Mouse (Mus musculus) olfactory bulb, adult 2 months (tissue): Measurements from ENCODE around the gene Tacstd2.

Source experiments
- CTCF ChIP-seq: fragments of 200-500 bp; IDR thresholded peaks from 2 replicates; pipeline ENCODE4 v1.5.1; 2012; ENCODE audit warnings: low read depth, mild to moderate bottlenecking, low read length, moderate library complexity; ENCODE audit not compliant: insufficient read depth
- POLR2A ChIP-seq: fragments of 200-500 bp; IDR thresholded peaks from 2 replicates; pipeline ENCODE4 v1.6.1; 2012; ENCODE audit warnings: mild to moderate bottlenecking, low read depth, low read length, moderate library complexity; ENCODE audit not compliant: insufficient read depth

GRCm38 (mm10) chr6:67566270-67566669, 30.7 kb upstream of the Tacstd2 start:
- TF ChIP-seq POLR2A (no peak), CTCF (no peak)
